Mouse (Mus musculus): ENCODE measurements at regions not wholly inside any gene's neighbourhood (a gene's known extent, or its start where the extent isn't known, plus 50 kb on each side); places are given as distances from the start of the nearest gene placed in this dataset.

DNA sequence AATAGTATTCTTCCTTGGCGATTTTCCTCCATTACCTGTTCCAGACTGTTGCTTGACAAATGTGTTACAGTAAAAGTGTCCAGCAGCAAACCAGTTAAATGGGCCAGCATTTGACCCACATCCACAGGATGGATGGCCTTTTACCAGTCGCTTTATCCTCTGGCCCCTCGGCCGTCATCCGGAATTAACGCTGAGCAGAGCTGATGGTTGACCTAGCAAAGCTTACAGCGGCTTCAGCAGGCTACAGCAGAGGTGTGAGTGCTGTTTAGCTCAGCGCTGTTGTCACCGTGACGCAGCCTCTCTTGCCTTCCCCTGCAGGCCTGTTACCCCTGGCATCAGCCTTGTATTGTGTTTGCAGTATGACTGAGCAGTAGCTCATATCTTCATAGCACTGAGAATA is 159.8 kb upstream of the Eif4g2 start:
- DNase-seq, result no peak

DNA sequence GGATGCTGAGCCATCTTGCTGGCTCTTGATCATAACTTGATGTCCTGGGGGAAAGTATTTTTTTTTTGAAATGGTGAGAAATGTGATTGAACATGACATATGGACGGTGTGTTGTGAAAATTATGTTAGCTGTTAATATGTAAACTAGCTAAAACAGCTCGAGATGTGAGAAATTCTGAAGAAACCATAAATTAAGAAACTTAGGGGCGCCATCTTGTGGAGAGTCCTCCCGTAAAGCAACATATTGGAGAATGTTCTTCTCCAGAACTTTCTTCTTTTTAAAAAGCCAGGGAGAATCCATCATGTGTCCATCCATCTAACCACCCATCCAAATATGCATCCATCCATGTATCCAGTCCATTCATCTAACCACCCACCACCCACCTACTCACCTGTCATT is 158.7 kb upstream of the Eif4g2 start:
- peak in 1 of 2 experiments; percentile 37 for DNase-seq

DNA sequence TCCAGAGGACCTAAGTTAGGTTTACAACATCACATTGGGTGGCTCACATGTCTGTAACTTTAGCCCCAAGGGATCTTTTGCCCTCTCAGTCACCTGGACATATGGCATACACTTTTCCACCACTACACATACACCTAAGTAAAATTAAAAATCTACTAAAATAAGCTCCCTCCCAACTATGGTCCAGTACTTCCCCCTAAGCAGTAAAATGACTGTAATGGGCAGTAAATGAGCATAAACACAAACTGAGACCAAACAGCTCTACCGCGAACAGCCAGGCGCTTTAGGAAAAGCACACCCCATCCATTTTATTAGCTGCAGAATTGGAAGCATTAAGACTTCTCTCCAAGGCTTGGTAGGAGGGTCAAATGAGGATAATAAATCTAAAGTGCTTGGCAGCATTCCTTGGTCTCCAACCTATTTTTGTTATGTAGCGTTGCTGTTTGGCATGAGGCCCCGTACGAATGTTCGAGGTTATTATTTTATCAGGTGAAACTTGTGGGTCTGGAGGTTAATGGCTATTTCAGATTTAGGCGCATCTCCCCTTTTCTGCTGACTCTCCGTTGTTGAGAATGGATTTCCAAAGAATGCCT is 157.5 kb upstream of the Eif4g2 start:
- peak in 1 of 2 experiments; percentile 16 for DNase-seq

DNA sequence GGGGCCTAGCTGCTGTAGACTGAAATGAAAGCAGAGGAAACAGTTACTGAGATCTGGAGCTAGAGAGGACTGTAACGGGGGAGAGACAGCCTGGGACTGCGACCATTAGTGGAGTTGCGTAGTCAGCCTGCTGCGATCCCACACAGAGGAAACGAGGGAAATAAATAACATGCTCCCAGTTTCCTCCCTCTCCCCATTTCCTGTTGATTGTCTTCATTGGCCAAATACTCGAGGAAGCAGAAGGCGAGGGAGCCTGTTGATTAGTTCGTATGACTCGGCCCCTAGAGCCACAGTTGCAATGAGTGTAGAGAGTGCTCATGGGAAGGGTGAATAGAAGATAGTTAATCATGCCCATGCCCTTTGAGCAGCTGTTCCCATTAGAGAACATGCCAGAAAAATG is 155.0 kb upstream of the Eif4g2 start:
- peak in 1 of 2 experiments; percentile 6 for DNase-seq

DNA sequence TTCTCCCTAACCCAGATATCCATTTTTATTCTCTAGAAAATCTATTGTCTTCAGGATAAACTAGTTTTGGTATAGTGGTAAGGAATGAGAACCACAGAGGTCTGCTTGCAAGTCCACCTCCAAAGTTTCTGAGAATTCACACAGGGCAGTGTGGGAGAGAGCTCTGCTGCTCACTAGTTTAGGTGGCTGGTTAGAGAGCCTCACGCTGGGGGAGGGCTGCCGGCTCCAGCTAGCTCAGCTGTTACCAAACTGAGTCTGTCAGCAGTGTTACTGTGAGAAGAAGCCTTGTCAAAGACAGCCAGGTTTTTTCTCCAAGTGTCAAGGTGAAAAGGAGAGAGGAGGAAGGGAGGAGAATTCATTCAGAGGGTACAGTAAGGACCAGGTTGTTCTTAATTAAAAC is 147.8 kb upstream of the Eif4g2 start:
- no peak for DNase-seq

DNA sequence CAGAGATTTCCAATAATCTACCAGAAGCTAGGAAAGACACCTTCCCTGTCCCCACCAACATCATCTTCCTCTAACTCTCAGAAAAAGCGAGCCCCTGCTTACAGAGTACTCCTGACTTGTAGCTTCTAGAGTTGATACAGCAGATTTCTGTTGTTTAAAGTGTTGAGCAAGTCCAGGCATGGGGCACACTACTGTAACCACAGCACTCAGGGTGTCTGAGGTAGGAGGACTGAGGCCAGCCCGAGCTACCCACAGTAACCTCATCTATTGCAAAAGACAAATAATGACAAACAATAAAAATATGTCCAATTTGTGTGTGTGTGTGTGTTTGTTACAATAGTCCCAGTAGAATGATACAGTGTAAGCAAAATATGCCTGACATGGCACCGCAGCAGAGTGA is 144.3 kb upstream of the Eif4g2 start:
- DNase-seq, result no peak

DNA sequence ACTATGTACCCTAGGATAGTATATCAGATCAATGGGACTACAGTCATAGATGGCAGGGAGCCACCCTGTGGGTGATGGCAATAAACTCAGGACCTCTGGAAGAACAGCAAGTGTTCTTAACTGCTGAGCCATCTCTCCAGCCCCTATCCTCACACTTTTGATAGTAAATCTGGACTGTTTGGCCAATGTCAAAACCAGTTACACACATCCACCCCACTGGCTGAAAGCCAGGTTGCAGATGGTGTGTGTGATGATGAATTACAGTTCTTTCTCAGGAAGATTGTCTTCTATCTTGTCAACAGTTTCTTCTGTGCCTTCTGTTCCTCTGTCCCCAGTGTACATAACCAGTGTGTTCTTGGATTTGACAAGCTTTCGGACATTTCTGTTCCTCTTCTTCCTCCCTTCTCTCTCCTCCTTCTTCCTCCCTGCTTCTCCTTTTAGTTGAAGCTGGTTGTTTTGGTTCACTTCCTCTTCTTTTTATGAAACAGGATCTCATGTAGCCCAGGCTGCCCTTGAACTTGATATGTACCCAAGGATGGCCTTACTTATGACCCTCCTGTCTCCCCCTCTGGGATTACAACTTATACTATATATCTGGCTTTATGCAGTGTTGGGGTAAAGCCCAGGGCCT is 143.3 kb upstream of the Eif4g2 start:
- no peak for DNase-seq

DNA sequence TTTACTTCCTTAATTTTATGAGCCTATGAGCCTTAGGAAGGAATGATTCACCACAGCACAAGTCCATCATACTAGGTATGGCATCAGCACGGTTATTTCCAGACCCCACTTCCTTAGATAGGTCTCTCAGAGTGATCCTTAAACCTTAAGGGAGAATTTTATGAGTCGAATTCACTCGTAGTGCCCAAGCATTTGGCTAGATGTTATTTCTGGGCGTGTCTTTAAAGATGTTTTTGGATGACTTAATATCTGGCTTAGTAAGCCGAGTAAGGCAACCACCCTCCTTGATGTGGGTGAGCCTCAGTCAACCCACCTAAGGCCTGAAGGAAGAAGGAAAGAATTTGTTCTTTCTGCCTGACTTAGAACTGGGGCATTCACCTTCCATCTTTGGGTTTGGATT is 132.8 kb upstream of the Eif4g2 start:
- no peak for DNase-seq

DNA sequence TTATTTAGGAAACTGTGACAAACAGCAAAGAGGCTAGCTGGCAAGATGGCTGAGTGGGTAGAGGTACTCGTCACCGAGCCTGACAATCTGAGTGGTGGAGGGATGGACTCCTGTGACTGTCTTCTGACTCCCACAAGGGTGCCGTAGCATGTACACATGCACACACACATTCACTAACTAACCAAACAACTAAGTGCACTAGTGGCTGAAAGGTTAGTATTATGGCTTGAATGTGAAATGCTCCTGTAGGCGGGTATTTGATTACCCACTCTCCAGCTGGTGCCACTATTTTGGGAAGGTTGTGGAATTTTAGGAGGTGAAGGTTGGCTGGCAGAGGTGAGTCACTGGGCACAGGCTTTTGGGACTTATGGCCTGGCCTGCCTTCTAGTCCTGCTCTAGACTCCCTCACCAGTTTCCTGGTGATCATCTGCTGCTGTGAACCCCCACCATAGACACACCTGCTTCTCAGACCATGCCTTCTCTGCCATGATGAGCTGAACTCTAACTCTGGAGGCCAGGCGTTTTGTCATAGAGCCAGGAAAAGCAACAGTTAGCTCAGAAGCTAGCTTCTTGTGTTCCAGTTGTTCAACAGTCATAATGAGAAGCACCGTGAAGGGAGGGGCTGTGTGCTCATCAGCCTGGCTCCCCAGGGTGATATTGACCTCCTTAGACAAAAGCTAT is 131.5 kb upstream of the Eif4g2 start:
- DNase-seq, result no peak

DNA sequence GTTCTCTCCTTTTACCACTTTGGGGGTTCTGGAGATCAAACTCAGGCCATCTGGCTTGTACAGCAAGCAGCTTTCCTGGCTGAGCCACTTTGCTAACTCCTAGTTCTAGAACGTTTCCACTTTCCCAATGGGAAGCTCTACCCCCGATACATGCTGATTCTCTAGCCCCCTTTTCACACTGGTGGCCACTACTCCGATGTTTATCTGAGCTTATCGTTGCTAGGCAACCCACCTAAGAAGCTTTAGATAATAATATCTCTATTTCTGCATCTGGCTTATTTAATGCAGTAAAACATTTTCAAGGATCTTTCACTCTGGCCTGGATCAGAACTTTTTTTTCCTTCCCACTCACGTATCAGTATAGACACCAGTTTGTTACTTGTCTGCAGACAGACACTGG is 129.4 kb upstream of the Eif4g2 start:
- no peak for DNase-seq

DNA sequence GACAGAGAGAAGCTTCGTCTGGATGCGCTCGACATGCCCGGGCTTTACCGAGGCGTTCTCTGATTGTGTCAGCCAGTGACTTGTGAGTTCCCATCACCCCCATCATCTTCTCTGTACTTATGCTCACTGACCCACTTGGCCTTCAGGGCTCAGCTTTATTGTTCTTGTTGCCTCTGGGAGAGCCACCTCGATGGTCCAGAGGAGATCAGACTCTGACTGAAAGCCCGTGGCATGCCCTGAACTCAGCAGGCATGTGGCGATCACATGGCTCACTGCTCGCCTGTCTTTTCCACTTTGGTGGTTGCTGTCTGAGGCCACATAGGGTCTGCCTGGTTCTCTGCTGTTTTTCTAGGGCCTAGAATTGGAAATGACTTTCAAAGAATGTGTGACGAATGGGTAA is 128.8 kb upstream of the Eif4g2 start:
- no peak for DNase-seq

DNA sequence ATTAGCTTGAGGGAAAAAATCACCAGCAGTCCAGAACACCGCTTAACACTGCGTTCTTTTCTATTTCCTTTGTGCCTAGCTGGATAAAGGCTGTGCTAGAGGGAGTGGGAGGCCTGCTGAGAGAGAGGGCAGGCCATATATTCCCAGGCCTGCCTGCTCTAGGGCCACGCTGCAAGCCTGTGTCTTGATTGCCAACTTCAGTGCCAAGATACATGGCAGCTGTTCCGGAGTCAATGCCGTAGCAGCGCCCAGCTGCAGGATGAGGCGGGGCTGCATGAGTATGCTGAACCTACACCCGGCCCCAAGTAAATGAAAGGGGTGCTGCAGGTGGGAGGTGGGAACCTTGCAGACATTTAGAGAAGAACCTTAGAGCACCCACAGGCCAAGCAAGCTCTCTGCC is 127.5 kb upstream of the Eif4g2 start:
- no peak for DNase-seq

DNA sequence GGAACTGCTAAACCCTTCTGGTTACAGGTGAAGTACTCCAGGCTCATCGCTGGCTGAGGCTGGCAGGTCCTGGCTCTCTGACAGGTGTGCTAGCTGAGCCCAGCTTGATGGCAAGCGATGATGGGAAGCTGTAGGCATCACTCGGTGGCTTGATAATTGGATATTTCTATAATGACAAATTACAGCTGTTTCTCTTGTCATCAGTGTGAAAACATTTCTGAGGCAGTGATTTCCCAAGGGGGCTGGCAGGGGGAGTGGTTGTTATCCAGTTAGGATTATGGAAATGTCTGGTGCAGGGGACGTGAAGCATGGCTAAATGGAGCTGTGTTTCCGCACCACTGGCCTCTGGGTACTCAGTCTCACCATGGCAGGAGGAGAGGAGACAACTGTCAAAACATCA is 123.0 kb upstream of the Eif4g2 start:
- DNase-seq, result no peak

DNA sequence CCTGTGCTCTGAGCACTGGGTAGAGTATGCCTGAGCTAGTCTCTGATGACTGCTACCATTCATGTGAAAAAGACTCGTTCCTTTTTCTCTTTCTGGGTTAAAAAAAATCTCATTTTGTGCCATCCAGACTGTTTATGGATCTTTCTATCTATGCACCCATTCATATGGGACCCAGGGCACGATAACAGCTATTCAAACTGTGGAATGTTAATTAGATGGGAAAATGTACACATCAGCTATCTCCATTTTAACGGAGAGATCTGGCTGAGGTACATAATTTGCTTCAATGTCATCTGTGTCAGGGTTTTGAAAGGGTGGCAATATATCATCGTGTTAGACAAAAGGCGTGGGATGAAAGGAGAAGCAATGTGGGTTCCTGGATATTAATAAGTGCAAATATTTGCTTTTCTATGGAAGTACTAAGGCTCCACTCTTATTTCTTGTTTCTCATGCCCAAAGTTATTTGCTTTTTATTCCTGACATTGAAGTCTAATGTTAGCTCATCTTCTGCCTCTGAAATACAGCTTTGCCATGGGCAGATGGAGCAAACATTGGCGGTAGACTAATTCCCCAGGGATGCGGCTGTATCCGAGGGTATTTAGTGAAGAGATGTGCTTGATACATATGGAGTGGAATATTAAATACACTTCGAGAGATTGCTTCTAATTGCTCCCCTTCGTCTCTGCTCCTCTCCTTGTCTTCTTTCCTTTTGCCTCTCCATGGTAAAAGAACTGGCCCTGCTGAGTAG is 116.0 kb upstream of the Eif4g2 start:
- DNase-seq, result no peak

DNA sequence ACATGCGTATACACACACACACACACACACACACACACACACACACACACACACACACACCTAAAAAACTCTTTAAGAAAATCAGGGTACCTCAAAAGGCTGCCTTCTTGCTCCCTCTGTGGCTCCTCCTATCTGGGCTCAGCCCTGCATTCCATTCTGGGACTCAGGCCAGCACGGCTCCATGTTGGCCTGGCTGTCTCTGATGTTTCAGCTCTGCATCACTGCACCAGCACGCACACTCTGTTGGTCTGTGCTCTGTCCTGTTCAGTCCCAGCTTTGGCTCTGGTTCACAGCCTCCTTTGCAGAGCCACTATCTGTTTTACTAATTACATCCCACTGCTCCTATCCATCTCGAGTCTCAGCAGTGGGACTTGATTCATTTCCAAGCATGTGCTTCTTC is 108.8 kb upstream of the Eif4g2 start:
- DNase-seq, result peak; percentile 61 to 64

DNA sequence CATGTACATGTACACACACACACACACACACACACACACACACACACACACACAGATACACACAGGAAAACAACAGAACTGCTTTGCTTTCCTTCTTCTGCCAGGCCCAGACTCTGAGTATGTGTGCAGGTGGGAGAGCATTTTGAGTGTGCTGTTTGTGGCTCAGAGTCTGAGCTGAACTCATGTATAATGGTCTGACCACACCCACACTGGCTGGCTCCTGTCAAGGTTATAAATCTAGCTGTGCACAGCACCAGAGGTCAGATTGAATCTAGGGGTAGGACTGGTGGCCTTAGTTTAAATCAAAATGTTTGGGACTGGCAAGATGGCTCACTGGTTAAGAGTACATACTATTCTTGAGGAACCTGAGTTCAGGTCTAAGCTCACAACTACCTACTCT is 108.4 kb upstream of the Eif4g2 start:
- no peak for DNase-seq

DNA sequence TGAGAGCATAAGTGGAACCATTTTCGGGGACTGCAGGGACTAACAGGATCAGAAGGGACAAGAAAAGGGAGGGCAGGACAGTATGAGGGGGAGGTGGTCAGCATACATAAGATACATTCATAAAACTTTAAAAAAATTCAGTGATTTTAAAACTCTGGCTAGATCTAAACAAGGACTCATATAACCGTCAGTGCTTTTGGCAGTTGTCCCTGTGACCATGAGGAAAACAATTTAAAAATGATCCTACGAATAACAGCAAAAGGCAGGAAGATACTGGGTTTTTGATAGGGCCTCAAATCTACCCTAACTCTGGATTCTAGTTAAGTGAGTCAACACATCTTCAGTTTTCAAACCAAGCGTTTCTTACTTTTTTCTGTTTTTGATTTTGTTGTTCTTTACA is 106.9 kb upstream of the Eif4g2 start:
- DNase-seq, result no peak

DNA sequence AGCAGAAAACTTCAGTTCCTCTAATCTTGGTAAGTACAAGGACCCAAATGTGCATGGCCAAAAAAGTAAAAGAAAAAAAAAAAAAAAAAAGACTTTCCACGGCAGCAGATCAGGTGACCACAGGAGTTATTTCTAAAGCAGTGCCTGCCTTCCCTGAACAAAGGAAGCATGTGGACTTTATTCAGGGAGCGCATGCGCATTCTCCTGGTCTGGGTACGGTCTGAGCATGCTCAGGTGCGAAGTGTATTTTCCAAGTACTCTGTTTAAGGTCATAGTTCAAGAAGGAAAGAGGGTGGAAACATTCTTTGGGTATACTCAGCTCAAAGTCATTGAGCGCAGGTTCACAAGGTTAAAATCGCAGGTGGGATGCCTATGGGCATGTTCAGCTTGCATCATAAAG is 103.1 kb upstream of the Eif4g2 start:
- DNase-seq, result no peak

DNA sequence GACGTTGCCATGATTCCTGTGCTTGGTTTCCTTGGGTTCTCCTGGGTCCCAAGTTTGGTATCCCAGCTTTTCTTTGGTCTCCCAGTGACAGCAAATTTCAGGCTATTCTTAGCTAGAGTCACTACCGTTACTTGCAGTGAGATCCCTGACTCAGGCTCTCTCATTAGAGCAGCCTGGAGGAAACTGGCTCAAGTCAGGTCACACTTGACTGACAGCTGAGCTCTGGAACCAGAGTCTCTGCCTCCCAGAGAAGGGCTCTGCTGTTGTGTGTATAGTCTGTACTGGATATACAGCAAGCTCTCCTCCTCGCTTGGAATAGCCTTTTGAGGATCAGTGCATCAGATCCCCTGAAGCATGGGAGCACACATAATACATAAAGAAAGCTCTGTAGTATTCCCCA is 100.7 kb upstream of the Eif4g2 start:
- DNase-seq, result no peak

DNA sequence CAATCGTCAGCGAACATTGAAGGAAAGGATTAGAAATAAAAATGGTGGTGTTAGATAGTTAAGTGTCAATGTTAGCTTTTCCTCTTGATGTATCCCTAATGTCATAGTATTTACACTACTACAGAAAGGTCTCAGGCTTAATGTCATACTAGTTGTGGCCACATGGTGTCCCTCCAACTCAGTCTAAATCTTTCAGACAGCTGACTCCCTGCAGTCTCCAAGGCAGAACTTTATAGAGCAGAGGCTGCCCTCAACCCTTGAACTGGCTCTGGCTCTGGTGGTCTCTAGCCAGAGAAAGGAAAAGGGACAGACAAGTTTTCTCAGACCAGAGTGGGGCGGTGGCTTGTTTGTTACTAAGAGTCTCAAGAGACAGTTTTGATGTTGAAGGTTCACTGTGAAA is 99.5 kb upstream of the Eif4g2 start:
- peak; percentile 58 to 69 for DNase-seq

DNA sequence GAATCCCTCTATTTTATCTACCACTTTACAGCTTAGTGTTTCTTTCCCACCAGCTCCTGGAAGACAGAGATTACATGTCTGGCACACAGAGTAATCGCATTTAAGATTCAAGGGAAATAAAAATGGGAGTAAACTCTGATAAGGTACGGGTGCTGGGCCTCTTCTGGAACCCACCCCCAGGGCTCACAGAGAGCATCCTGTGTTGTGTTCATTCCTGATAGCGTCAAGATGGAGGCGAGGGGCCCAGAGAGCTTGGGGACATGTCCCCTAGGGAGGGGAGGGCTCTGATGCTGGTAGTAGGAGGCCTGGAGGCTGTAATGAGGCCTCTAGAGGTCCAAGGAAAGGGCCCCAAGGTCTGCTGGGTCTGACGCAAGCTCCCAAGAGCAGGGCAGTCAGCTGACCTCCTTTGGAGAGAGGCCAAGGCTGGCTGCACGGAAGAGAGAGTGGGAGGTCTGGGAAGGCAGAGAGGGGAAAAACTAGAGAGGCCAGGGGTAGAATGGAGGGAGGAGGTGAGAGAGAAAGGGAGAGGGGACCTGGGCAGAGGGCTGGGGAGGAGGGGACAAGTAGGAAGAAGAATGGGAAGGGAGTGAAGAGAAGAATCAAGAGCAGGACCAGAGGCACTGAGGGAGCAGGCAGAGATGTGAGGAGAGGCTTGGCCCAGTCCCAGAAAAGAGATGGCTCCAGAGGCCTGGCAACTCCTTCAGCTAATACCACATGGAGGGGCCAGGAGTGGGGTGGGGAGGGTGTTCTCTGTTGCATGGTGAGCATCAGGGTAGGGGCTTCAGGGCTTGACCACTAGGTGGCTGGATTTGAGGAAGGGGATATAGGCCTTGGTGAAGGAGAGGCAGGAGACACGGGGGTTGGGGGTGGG is 96.8 kb upstream of the Eif4g2 start:
- peak; percentile 88 to 91 for DNase-seq

Measured in adrenal gland, postnatal 36 days (tissue).